In genomic region chr5:113858971-113859370, GRCm38 (mm10) we compare ENCODE assay signal across 7 mouse cellular contexts. TPM values are rescaled to one million over a fixed set of nuclear protein-coding genes. Genes with fewer than 3 reads are reported as not detected.
DNase-seq lines count a peak whose midpoint lies in the region; ATAC-seq and TF ChIP-seq lines count a peak whose summit lies in the region.

No protein-coding gene starts in this region.

- H3K9ac ChIP-seq in lung, embryonic 14.5 days = peak overlapping the region; percentile 23

- peak; percentile 66 for ATAC-seq in CD4-positive, CD25-positive, alpha-beta regulatory T cell, adult 4 months
- peak; percentile 40 for ATAC-seq in activated CD4-positive, CD25-positive, alpha-beta regulatory T cell, adult 4 months
- ATAC-seq in lung, embryonic 14.5 days (ENCODE audit: insufficient read depth) = peak; percentile 72; the same call in 1 of the 2 replicates

- intact Hi-C loops in heart, postnatal 36 days (cut with DNase I) = loop anchor here (2.0 kb wide), 1 partner anchor 50 kb away; the partner anchor contains the start of gene Coro1c

- H3K9me3 ChIP-seq in lung, embryonic 14.5 days (ENCODE audit: low read depth, low read length) = no peaks in the 10 kb centered on the region

- H3K27ac ChIP-seq in lung, embryonic 14.5 days (ENCODE audit: low read depth) = peak overlapping the region; percentile 48

- peak; percentile 63 to 72 for DNase-seq in heart, postnatal 36 days
- peak; percentile 58 for DNase-seq in lung, embryonic 14.5 days
- no peak for DNase-seq in c-Kit-positive CD71-positive TER-119-positive erythroid progenitor cells, embryonic 14.5 days (ENCODE audit: low spot score)
- DNase-seq in layer of hippocampus, postnatal 25 days (ENCODE audit: extremely low spot score in 1 of 2, low spot score in 1 of 2) = no peak
- DNase-seq in embryo, embryonic 10.5 days (ENCODE audit: low spot score) = no peak

- no peak for TF ChIP-seq CTCF in lung, embryonic 14.5 days (IDR thresholded peaks at IDR 0.05; ENCODE audit: low read depth)

- peaks cover 7% of the 10 kb centered on the region for H3K4me1 ChIP-seq in lung, embryonic 14.5 days (ENCODE audit: insufficient read depth)

- no peaks in the 10 kb centered on the region for H3K27me3 ChIP-seq in lung, embryonic 14.5 days (ENCODE audit: insufficient read depth, low read length)

- peaks cover 25% of the 10 kb centered on the region for H3K36me3 ChIP-seq in lung, embryonic 14.5 days (ENCODE audit: insufficient read depth)

- WGBS in lung, embryonic 14.5 days = 28% methylated on average over 5 of the region's 5 CpGs

- no peak overlapping the region for H3K4me3 ChIP-seq in lung, embryonic 14.5 days (ENCODE audit: low read depth, low read length)

- no peak overlapping the region for H3K4me2 ChIP-seq in lung, embryonic 14.5 days

RNA-seq across cellular contexts. Expression of gene Selplg, which starts 26.5 kb away (rescaled TPM):
- polyA plus RNA-seq in CD4-positive, CD25-positive, alpha-beta regulatory T cell, adult 4 months (2017; shearing (Covaris generic)) = 100 to 1,000 TPM; 473 to 498 TPM
- 100 to 1,000 TPM; 629 to 698 TPM for polyA plus RNA-seq in activated CD4-positive, CD25-positive, alpha-beta regulatory T cell, adult 4 months (2017; shearing (Covaris generic))
- total RNA-seq in heart, postnatal 36 days (2021) = 1 to 10 TPM; 3.1 to 4.6 TPM
- 2.9 and 3.4 TPM in 2 replicates for polyA plus RNA-seq in lung, embryonic 14.5 days (2014; fragmentation: Nextera tagmentation; extraction: Ambion mirVana)
- total RNA-seq in layer of hippocampus, postnatal 25 days (2021) = 10 to 100 TPM; 29.3 to 33.5 TPM

RNA-seq across cellular contexts. Expression of gene Coro1c, which starts 49.6 kb away (rescaled TPM):
- polyA plus RNA-seq in CD4-positive, CD25-positive, alpha-beta regulatory T cell, adult 4 months (2017; shearing (Covaris generic)) = 10 to 100 TPM; 43.2 to 59.6 TPM
- polyA plus RNA-seq in activated CD4-positive, CD25-positive, alpha-beta regulatory T cell, adult 4 months (2017; shearing (Covaris generic)) = 10 to 100 TPM; 59.2 to 70.7 TPM
- 10 to 100 TPM; 34.3 to 37.5 TPM for total RNA-seq in heart, postnatal 36 days (2021)
- polyA plus RNA-seq in lung, embryonic 14.5 days (2014; fragmentation: Nextera tagmentation; extraction: Ambion mirVana) = 151 and 165 TPM in 2 replicates
- 10 to 100 TPM; 82.7 to 91.6 TPM for total RNA-seq in layer of hippocampus, postnatal 25 days (2021)

RNA-seq across cellular contexts. Expression of gene Tmem119, which starts 58.7 kb away (rescaled TPM):
- not detected for polyA plus RNA-seq in CD4-positive, CD25-positive, alpha-beta regulatory T cell, adult 4 months (2017; shearing (Covaris generic))
- polyA plus RNA-seq in activated CD4-positive, CD25-positive, alpha-beta regulatory T cell, adult 4 months (2017; shearing (Covaris generic)) = not detected
- 1 to 10 TPM; 5.6 to 5.9 TPM for total RNA-seq in heart, postnatal 36 days (2021)
- polyA plus RNA-seq in lung, embryonic 14.5 days (2014; fragmentation: Nextera tagmentation; extraction: Ambion mirVana) = 23.0 and 23.6 TPM in 2 replicates
- 10 to 100 TPM; 18.4 to 23.9 TPM for total RNA-seq in layer of hippocampus, postnatal 25 days (2021)

Comparison
In these comparisons a context has a peak if more than half of its experiments do, and no peak if none do; other contexts are left out.
1. DNase-seq: peak in heart, postnatal 36 days (2 of 2) and lung, embryonic 14.5 days (single experiment); none in c-Kit-positive CD71-positive TER-119-positive erythroid progenitor cells, embryonic 14.5 days (single experiment), layer of hippocampus, postnatal 25 days (0 of 2) and embryo, embryonic 10.5 days (single experiment).
2. RNA of gene Selplg, which starts 26.5 kb away (polyA plus RNA-seq): 629 to 698 TPM in activated CD4-positive, CD25-positive, alpha-beta regulatory T cell, adult 4 months and 473 to 498 TPM in CD4-positive, CD25-positive, alpha-beta regulatory T cell, adult 4 months; 2.9 to 3.4 TPM in lung, embryonic 14.5 days; every median in the first group is over 100 times any median in the second.
3. RNA of gene Tmem119, which starts 58.7 kb away (polyA plus RNA-seq): 23.0 to 23.6 TPM in lung, embryonic 14.5 days; not detected in CD4-positive, CD25-positive, alpha-beta regulatory T cell, adult 4 months and not detected in activated CD4-positive, CD25-positive, alpha-beta regulatory T cell, adult 4 months; every median in the first group is over 10 times any median in the second.
4. Peak in every context shown above with its lines, with median percentiles within 50 percentile points of each other: ATAC-seq.